ENCODE assay signal across 12 mouse cellular contexts in genomic region chr1:61967124-61967523, GRCm38 (mm10).
DNase-seq lines count a peak whose midpoint lies in the region; ATAC-seq and TF ChIP-seq lines count a peak whose summit lies in the region.
"Had no signal": no experiment of that assay in that cellular context is flagged by ENCODE, and none has a peak within 500 bp of the region (broad histone marks: within the 10 kb centered on the region; RNA-seq: fewer than 3 reads in every experiment).

No protein-coding gene starts in this region.

- no peaks in the 10 kb centered on the region for H3K9me3 ChIP-seq in midbrain, embryonic 14.5 days (ENCODE audit: control insufficient read depth, low read length)
- no peaks in the 10 kb centered on the region for H3K9me3 ChIP-seq in midbrain, embryonic 16.5 days (replicated peaks; ENCODE audit: control insufficient read depth, low read length, poor library complexity, severe bottlenecking)
- H3K9me3 ChIP-seq: liver, embryonic 15.5 days; neural tube, embryonic 12.5 days had no signal

- no peak overlapping the region for H3K4me3 ChIP-seq in heart, adult 2 months
- H3K4me3 ChIP-seq in midbrain, embryonic 14.5 days (replicated peaks; ENCODE audit: low read depth, low read length): no peak overlapping the region
- H3K4me3 ChIP-seq in midbrain, embryonic 16.5 days (ENCODE audit: low read depth, low read length): no peak overlapping the region
- H3K4me3 ChIP-seq in cortical plate, adult 2 months (ENCODE audit: insufficient read depth, low read length): no peak overlapping the region
- H3K4me3 ChIP-seq: liver, embryonic 15.5 days; neural tube, embryonic 12.5 days had no signal

- H3K27me3 ChIP-seq in heart, adult 2 months (ENCODE audit: control insufficient read depth, insufficient read depth, low read length): no peaks in the 10 kb centered on the region
- H3K27me3 ChIP-seq in midbrain, embryonic 14.5 days (ENCODE audit: control insufficient read depth, insufficient read depth, low read length): no peaks in the 10 kb centered on the region
- no peaks in the 10 kb centered on the region for H3K27me3 ChIP-seq in midbrain, embryonic 16.5 days (ENCODE audit: control insufficient read depth, insufficient read depth, low read depth, low read length)
- H3K27me3 ChIP-seq: liver, embryonic 15.5 days; neural tube, embryonic 12.5 days had no signal

- no peak for ATAC-seq in midbrain, embryonic 14.5 days (ENCODE audit: low FRiP score, low TSS enrichment)
- no peak for ATAC-seq in midbrain, embryonic 16.5 days
- ATAC-seq: forebrain, embryonic 16.5 days had no signal

- no peak overlapping the region for H3K27ac ChIP-seq in heart, adult 2 months
- H3K27ac ChIP-seq in midbrain, embryonic 14.5 days (replicated peaks; ENCODE audit: low read depth, low read length): peak overlapping the region; percentile 46; the same call in 1 of the 2 replicates
- H3K27ac ChIP-seq in midbrain, embryonic 16.5 days (ENCODE audit: low read length): no peak overlapping the region
- no peak overlapping the region for H3K27ac ChIP-seq in cortical plate, adult 2 months (ENCODE audit: insufficient read depth, low read length)
- H3K27ac ChIP-seq: liver, embryonic 15.5 days; neural tube, embryonic 12.5 days had no signal

- TF ChIP-seq CTCF in heart, adult 2 months (IDR thresholded peaks at IDR 0.05): peak; percentile 68
- peak; percentile 20; the same call in 1 of the 2 replicates for TF ChIP-seq CTCF in cortical plate, adult 2 months (IDR thresholded peaks at IDR 0.05; ENCODE audit: extremely low read depth, insufficient read depth, low read length)

- H3K4me2 ChIP-seq in midbrain, embryonic 14.5 days (ENCODE audit: low read length): no peak overlapping the region
- H3K4me2 ChIP-seq in midbrain, embryonic 16.5 days (ENCODE audit: low read length): no peak overlapping the region
- H3K4me2 ChIP-seq: liver, embryonic 15.5 days; neural tube, embryonic 12.5 days had no signal

- H3K4me1 ChIP-seq in heart, adult 2 months (ENCODE audit: control insufficient read depth, insufficient read depth, low read length): no peaks in the 10 kb centered on the region; the same call in 1 of the 2 replicates
- H3K4me1 ChIP-seq in midbrain, embryonic 14.5 days (ENCODE audit: control insufficient read depth, insufficient read depth, low read length): peaks cover 8% of the 10 kb centered on the region; the same call in 1 of the 2 replicates
- H3K4me1 ChIP-seq in midbrain, embryonic 16.5 days (ENCODE audit: control insufficient read depth, insufficient read depth, low read length): peaks cover 6% of the 10 kb centered on the region; the same call in 1 of the 2 replicates
- no peaks in the 10 kb centered on the region for H3K4me1 ChIP-seq in cortical plate, adult 2 months (ENCODE audit: control insufficient read depth, insufficient read depth, low read length)
- H3K4me1 ChIP-seq: liver, embryonic 15.5 days; neural tube, embryonic 12.5 days had no signal

- no peaks in the 10 kb centered on the region for H3K79me2 ChIP-seq in heart, adult 2 months (replicated peaks; ENCODE audit: control insufficient read depth, insufficient read depth, low read length)

- WGBS in heart, adult 2 months: 81% methylated on average over 3 of the region's 3 CpGs
- WGBS in midbrain, embryonic 14.5 days: 73% methylated on average over 3 of the region's 3 CpGs
- 76% methylated on average over 3 of the region's 3 CpGs for WGBS in midbrain, embryonic 16.5 days

- intact Hi-C loops in heart, adult 2 months (cut with DNase I): loop anchor here (2.0 to 5.0 kb wide), 2 partner anchors 40 to 588 kb away; no protein-coding TSS in a partner anchor

- no peak for TF ChIP-seq POLR2A in heart, adult 2 months (IDR thresholded peaks at IDR 0.05; ENCODE audit: insufficient read depth, low read depth, low read length)
- no peak for TF ChIP-seq POLR2A in cortical plate, adult 2 months (IDR thresholded peaks at IDR 0.05; ENCODE audit: extremely low read depth, insufficient read depth, low read length)

- H3K9ac ChIP-seq in heart, adult 2 months (ENCODE audit: low read depth, low read length): no peak overlapping the region
- no peak overlapping the region for H3K9ac ChIP-seq in midbrain, embryonic 14.5 days (replicated peaks; ENCODE audit: low read length)
- no peak overlapping the region for H3K9ac ChIP-seq in midbrain, embryonic 16.5 days (ENCODE audit: low read depth, low read length)
- H3K9ac ChIP-seq: liver, embryonic 15.5 days; neural tube, embryonic 12.5 days had no signal

- no peak for DNase-seq in heart, adult 2 months
- no peak for DNase-seq in heart, adult 9 months (ENCODE audit: low spot score in 2 of 2)
- peak; percentile 34 for DNase-seq in midbrain, embryonic 14.5 days
- peak; percentile 22 for DNase-seq in retina, postnatal 1 day
- no peak for DNase-seq in thymus, postnatal 0 days (ENCODE audit: low spot score)
- DNase-seq in layer of hippocampus, postnatal 36 days: no peak
- DNase-seq: adrenal gland, postnatal 10 days had no signal

- H3K36me3 ChIP-seq in heart, adult 2 months (ENCODE audit: control insufficient read depth, insufficient read depth, low read length): no peaks in the 10 kb centered on the region
- H3K36me3 ChIP-seq in midbrain, embryonic 14.5 days (ENCODE audit: control insufficient read depth, insufficient read depth, low read length): no peaks in the 10 kb centered on the region
- H3K36me3 ChIP-seq in midbrain, embryonic 16.5 days (ENCODE audit: control insufficient read depth, insufficient read depth, low read length): no peaks in the 10 kb centered on the region
- H3K36me3 ChIP-seq: liver, embryonic 15.5 days; neural tube, embryonic 12.5 days had no signal

- no peak for TF ChIP-seq EP300 in heart, adult 2 months (IDR thresholded peaks at IDR 0.05; ENCODE audit: insufficient read depth, low read depth, low read length)

Comparison
In these comparisons a context has a peak if more than half of its experiments do, and no peak if none do; other contexts are left out.
1. DNase-seq: peak in midbrain, embryonic 14.5 days (single experiment) and retina, postnatal 1 day (single experiment); none in heart, adult 2 months (0 of 2), heart, adult 9 months (0 of 2), thymus, postnatal 0 days (single experiment) and layer of hippocampus, postnatal 36 days (0 of 2).